Mouse (Mus musculus) bone marrow, adult 2 months (tissue): Measurements from ENCODE around the gene Abhd17a.

Source experiments
- CTCF ChIP-seq: fragments of 200-500 bp; IDR thresholded peaks from 2 replicates; pipeline ENCODE4 v1.5.1; 2011; ENCODE audit warnings: low read length, control low read depth; ENCODE audit not compliant: control insufficient read depth, insufficient read depth
- POLR2A ChIP-seq: fragments of 200-500 bp; IDR thresholded peaks from 2 replicates; pipeline ENCODE4 v1.6.1; 2011; ENCODE audit warnings: low read depth, mild to moderate bottlenecking, control low read depth, low read length, borderline replicate concordance; ENCODE audit not compliant: control insufficient read depth

GRCm38 (mm10) chr10:80538710-80539394 is 51.3 kb downstream of the Abhd17a start, which contains the start of gene Atp8b3:
- TF ChIP-seq POLR2A (peak; percentile 46; the same call in 1 of the 2 replicates), CTCF (peak; percentile 3; the same call in 1 of the 2 replicates)
